Mouse (Mus musculus) c-Kit-positive CD71-positive TER-119-positive erythroid progenitor cells, embryonic 14.5 days (primary cell): ENCODE measurements around the gene Ccl27a.
A peak's percentile ranks its signal among the peaks of the same experiment; 100 is the strongest.

Source experiments
- DNase-seq: peaks from one replicate; pipeline ENCODE4 v3.0.0-alpha.2; 2013; ENCODE audit warnings: low spot score

Ccl27a gene

GRCm38 (mm10) chr4:41755338-41756305, 18.4 kb downstream of the Ccl27a start, which contains the start of gene Sigmar1:
Gene Sigmar1 (minus strand): TSS chr4:41756157.
- DNase-seq: peak; percentile 78

- DNase-seq: no peak
Measured at GRCm38 (mm10) chr4:41754797-41755337, 19.2 kb downstream of the Ccl27a start, which contains the start of gene Galt. Gene Galt (plus strand): TSS chr4:41755228.

GRCm38 (mm10) chr4:41745021-41745420, 29.0 kb downstream of the Ccl27a start:
- DNase-seq: no peak

GRCm38 (mm10) chr4:41744131-41744530, 29.9 kb downstream of the Ccl27a start:
- DNase-seq: no peak

- DNase-seq: peak; percentile 93
Measured at GRCm38 (mm10) chr4:41741158-41741560, 32.9 kb downstream of the Ccl27a start.

GRCm38 (mm10) chr4:41740380-41741157, 33.5 kb downstream of the Ccl27a start:
- DNase-seq: no peak

- no peak for DNase-seq
Measured at GRCm38 (mm10) chr4:41739260-41739659, 34.8 kb downstream of the Ccl27a start.

- DNase-seq: no peak
Measured at GRCm38 (mm10) chr4:41738256-41738603, 35.8 kb downstream of the Ccl27a start.

- DNase-seq: peak; percentile 54
Measured at GRCm38 (mm10) chr4:41737602-41738255, 36.3 kb downstream of the Ccl27a start.

- DNase-seq: no peak
Measured at GRCm38 (mm10) chr4:41731052-41731765, 42.8 kb downstream of the Ccl27a start, which contains the start of gene Arid3c. Gene Arid3c (minus strand): TSS chr4:41731142.

GRCm38 (mm10) chr4:41726826-41727621, 47.0 kb downstream of the Ccl27a start:
- DNase-seq: no peak

- peak; percentile 91 for DNase-seq
Measured at GRCm38 (mm10) chr4:41722918-41723351, 51.1 kb downstream of the Ccl27a start, which contains the start of gene Dctn3. Gene Dctn3 (minus strand): TSS chr4:41723170.
